Mouse (Mus musculus) cerebellum, postnatal 36 days (tissue): ENCODE measurements around the gene Asgr2.
"Not testable (repeated sequence)": the region's sequence is repeated elsewhere in the genome, so short reads cannot be mapped to it uniquely, and the experiment has no call there.

Source experiments
- DNase-seq, 2 experiments: peaks; one replicate each; pipeline ENCODE4 v3.0.0; 2021 to 2022; ENCODE audit warnings: mixed read lengths in 2 of 2

Asgr2 gene

DNA sequence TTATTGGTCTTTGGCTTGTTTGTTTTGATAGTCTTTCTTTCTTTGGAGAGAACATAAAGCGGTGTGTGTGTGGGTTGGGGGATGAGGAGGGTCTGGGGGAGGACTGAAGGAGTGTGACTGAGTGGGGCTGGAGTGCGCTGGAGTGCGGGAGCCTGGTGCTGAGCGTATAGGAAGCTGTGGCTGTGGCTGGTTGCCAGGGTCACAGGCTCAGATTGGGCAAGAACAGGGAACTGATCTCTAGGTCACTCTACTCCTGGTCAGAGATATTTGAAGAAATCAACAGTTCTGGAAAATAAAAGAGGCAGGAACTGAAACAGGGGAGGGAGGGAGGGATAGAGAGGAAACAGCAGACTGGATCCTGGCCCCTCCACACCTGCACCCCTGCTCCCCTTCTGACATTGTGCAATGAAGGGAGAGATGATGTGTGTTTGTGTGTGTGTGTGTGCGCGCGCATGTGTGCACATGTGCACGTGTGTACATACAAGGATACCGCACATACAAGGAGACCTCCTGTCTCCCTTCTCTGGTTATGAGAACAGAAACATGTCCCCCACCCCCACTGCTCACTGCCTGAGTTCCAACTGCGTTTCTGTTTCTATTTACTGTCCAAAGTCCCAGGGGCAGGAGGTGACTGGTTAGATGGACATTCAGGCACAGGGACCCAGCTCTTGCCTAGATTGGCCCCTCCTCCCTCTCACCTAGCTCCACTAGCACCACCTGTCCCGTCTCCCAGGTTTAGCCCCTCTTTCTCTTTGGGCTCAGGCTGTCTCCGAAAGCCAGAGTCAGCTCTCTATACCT lies at the start of gene Asgr2:
Asgr2 (plus strand) TSS at position 659 of the 798 bp plus-strand sequence.
- no peak for DNase-seq

DNA sequence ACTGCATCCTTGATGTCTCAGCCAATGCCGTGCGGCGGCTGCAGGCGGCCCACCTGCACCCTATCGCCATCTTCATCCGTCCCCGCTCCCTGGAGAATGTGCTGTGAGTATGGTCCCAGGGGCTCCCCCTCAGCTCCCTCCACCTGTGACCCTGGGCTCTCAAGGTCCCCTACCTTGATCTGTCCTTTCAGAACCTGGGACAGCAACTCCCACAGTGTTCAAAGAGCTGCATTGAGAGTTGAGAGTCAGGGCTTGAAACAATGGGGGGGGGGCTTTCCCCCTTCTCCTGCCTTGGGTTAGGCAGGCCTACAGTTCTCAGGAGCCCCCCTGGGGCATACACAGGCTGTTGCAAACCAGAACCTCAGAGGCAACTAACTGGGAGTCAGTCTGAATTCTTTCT lies 48.8 kb upstream of the Asgr2 start:
- DNase-seq: no peak

DNA sequence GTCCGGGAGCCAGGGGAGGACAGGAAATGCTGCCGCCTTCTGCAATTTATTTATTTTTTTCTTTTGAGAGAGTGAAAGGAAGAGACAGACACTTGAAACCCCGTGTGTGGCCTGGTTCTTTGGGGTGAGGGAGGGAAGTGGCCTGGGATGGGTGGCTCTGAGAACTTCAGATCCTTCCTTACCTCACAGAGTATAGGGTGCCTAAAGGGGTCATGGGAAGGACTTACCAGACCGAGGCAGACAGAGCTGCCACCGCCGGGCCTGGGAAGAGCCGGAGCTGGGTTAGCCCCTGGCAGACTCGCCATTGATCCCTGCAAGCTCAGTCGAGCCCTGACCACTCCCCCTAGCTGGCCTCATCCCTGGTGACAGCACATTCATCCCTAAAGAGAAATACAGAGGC lies 47.0 kb upstream of the Asgr2 start:
- DNase-seq: no peak

DNA sequence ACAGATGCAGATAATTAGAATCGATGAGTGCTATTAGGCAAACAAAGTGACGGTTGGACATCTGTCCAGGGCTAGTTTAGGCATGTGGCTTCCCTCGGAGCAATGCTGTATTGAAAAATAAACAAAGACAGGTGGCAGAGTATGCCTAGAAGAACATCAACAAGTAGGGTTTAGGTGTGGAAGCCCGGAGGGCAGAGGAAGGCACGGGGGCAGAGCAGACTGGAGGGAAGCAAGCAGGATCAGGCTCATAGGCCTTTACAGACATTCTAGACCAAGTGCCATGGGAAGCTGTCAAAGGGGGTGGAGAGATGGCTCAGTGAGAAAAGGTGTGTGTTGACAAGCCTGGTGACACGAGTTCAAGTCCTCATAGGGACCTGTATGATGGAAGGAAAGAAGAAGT lies 43.1 kb upstream of the Asgr2 start:
- DNase-seq: no peak

DNA sequence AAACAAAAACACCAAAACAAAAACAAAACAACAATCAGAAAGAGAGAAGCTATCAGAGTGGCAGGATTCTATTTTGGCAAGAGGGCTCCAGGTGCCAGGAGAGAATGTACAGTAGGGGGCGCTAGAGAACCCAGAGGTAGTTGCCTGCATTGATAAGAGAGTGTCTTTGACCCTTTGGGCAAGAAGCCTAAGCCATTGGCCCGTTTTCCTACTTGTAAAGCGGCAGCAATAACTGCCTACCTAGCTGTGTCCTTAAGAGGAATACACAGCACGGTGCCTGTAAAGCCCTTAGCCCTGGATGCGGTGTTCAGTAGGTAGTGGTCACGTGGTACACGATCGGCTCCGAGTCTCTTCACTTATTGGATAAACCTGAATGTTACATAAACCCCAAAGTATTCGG lies 42.6 kb upstream of the Asgr2 start:
- DNase-seq: no peak

DNA sequence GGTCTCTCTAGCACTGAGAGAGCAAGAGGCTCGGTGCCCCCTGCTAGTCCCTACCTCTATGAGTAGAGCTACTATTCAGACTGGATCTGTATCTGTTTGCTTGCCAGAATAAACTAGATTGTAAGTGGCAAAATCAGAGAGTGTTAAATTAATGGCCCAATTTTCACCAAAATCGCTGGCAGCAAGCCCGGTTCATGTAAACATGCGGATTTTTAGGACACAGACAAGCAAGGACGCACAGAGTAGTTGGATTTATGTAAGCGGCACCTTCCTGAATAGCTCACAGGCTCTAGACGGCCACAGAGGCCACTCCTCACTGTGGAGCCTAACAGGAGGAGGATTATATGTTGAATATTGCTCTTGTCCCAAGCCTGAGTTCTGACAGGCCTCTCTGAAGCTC lies 39.3 kb upstream of the Asgr2 start:
- DNase-seq: peak in 1 of 2 experiments; percentile 37

DNA sequence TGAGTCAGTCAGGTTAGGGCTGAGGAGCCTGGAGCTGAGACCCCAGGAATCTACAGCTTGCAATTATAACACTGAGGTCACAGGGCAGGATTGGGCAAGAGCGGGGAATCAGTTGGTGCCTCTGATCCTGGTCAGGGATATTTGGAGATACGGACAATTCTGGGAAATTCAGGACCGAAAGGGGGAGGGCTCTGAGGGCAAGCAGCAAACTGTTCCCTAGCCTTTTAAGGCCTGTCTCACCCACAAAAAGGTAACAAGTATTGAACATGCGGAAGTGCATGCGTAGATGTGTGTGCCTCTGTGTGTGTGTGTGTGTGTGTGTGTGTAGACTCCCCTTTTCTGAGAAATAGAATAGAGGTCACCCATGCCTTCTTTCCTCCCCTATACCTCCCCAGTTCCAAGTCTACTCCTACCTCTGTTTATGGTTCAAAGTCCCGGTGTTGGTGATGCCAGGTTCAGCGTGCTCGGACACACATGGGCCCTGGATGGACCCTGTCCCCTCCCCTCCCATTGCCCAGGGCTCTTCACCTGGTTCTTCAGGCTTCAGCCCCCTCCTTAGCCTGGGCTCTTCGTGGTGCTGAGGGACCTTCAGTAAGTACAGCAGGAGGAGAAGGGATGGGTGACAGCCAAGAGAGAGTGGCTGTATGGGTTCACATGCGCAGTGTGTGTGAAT lies 38.4 kb upstream of the Asgr2 start, which contains the start of gene Asgr1:
Asgr1 (plus strand) TSS at position 188 of the 673 bp plus-strand sequence.
- no peak for DNase-seq

DNA sequence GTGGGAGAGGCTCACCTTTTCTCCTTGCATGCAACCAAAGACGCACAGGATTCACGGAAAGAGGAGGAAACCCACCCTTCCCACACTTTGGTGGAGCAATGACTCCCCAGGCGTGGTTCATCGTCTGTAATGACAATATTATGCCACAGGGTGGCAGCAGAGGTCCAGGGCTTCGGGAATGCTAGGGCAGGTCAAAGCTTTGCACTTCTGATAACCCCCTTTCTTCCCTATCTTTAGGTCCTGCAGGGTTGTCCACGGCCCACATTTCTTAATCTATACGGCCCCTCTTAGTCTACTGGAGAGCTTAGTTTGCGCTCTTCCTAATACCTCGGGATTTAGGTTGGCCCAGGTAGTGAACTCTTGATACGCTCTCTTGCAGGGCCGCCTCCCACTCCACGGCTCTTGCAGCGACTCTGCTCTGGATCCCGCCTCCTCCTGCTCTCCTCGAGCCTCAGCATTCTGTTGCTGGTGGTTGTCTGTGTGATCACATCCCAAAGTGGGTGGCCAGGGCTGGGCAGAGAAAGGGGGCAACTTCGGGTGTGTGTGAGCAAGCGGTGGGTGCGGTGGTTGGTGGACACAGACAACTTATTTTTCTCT lies 36.7 kb upstream of the Asgr2 start:
- peak; percentile 76 to 81 for DNase-seq

DNA sequence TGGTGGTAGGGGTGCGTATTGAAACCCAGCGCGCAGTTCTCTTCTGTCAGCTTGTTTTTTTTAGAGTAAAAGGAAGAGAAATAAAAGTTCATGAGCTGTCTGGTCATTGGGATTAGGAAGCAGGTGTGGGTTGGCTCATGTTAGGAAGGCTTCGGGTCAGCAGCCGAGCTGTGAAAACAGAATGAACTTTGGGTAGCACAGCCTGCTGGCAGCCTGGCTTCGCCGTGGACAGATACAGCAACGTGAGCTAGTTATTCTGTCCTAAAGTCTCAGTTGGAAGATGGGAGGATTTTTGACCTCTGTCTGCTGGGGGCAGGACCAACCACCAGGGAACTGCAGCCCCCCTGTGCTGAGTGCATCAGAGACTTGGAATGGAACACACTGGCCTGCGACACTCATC lies 34.6 kb upstream of the Asgr2 start:
- DNase-seq: no peak

DNA sequence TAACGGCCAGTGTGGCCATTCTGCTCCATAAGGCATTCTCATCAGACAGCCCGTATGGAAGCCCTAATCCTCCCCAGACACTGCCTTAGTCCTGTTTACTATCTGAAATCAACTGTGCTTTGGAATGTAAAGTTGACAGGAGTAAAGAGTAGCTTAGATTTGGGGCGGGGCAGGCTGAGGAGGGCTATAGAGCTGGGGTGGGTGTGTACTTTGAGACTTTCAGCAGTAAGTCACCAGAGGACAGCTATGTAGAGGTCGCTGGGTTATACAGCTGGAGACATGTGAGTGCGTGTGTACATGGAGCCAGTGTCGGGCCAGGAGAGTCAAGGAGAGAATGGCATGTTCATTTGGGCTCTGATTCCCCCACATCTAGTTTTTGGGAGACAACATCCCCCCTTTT lies 32.5 kb upstream of the Asgr2 start:
- DNase-seq: no peak

DNA sequence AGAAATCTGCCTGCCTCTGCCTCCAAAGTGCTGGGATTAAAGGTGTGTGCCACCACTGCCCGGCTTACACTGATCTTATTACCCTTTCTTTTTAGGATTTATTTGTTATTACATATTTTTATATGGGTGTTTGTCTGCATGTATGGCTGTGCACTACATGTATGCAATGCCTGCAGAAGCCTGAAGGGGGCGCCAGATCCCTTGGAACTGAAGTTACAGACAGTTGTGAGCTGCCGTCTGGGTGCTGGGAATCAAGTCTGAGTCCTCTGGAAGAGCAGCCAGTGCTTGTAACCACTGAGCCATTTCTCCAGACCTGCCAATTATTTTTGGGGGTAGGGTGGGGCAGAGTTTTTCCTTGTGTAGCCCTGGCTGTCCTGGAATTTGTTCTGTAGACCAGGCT lies 29.4 kb upstream of the Asgr2 start:
- DNase-seq: no peak

DNA sequence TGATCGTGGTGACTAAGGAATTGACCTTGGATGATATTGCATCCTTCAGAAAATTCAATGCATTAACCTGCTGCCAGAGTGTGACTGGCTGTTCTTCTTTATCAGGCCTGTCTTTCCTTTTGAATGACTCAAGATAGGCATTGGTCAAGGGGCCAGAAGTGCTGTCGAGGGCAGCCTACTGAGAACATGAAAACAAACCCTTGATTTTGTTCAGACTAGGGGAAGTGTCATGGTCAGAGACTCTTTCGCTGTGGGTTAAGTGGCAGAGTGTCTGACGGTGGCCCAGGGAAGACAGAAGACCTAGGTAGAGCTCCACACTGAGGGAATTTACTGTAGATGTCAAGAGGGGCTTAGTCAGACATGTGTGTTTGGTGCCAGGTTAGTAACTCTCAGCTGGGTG lies 25.7 kb upstream of the Asgr2 start:
- no peak for DNase-seq

DNA sequence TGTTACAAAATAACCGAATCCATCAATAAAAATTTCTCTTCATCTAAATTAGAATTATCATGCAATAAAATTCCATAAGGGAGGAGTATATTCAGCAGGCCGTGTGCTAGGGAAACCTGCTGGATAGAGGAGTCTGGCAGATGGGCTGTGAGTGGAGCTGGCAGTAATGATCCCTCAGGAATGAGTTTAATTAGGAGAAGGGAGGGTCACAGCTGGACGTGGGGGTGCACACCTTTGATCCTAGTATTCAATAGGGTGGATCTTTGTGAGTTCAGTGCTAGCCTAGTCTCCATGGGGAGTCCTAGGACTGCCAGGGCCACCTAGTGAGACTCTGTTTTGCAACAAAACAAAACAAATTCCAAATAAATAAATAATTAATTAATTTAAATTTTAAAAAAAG lies 24.2 kb upstream of the Asgr2 start:
- DNase-seq: no peak

DNA sequence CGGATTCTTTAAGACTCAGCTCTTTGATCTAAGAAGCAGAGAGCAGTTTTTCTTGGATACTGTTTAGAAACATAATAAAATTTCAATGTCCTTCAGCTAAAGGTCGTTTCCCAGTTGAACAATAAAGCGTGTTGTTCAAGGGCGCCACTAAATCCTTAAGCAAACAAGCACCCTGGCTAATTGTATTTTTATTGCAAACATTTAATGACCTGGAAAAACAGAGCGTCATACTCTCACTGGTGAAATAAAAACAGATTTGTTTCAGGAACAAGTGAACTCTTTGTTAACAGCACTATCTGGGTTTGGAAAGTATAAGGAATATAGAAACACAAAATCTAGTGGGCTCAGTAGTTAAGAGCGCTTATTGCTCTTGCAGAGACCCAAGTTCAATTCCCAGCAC lies 22.4 kb upstream of the Asgr2 start:
- no peak for DNase-seq

DNA sequence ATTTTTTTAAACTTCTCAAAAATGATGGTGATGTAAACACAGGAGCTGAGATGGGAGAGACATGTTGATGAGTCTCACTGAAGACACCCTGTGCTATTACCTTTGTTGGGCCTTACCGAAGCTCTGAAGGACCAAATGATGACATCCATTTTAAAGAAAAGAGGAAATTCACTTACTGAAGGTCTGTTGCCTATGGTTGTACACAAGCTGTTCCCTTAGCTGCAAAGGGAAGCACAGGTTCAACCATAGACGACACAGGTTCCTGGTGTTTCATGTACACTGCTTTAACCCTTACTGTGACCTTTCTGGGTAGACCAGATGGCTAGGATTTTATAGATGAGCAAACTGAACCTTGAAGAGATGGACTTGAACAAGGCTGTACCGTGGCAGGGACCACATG lies 21.8 kb upstream of the Asgr2 start:
- not testable (repeated sequence) for DNase-seq

DNA sequence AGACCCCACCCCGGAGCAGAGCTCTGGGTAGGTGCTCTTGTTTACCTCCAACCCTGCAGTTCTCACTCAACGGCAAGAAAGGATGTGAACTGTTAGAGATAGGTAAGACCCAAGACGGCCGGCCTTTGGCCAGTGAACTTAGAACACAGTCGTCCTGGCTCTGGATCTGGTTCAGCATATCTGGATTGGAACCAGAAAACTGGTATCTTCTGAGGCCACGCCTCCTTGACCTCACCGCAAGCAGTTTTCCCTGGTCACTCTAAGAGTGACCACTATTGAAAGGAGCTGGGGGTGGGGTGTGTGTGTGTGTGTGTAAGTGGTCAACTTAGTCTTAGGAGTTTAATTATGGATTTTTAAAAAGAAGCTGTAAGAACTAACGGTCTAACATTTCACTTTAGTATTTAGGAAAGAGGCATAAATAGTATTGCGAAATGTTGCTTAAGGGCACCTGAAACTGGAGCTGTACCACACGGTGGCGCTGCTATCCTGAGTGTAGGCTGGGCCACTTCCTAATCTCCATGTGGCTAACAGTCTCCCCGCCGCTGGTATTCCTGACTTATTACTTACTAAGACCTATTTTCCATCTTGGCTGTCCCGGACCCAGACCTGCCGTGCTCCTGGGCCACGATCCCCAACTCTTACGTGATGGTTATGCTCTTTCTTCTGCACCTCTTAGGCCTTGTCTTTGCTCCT lies 17.9 kb upstream of the Asgr2 start:
- peak; percentile 81 to 83 for DNase-seq

DNA sequence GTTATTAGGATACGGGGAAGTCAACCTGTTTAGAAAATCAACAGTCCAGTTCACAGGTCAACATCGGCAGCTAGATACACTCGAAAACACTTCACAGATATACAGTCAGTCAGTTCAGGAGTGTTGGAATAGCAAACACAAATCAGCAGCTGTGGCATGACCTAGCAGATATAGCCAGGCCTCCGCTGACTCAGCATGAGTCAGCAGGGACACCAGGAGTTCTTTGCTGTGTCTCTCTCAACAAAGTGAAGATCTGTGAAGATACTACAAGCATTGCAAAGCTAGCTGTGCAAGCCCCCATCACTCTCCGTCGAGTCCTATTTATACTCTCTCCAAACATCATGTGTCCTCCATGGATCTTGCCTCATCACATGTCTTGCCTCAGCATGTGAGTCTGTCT lies 16.9 kb upstream of the Asgr2 start:
- DNase-seq: no peak

DNA sequence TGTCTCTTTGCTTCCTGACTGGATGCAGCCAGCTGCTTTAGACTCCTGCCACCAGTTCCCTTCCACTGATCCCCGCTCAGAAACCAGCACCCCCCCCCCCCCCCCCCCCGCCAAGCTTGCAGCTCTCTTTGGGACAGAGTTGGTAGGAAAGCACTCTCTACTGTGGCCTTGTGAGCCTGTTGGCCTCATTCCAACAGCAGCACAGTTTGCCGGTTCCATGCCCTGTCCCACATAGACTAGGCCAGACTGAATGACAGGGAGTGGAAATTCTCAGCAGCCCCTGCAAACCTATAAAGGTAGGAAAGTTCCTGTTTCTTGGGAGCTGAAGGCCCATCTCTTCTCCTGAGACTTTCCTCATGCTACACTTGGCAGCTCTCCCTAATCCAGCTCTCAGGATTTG lies 15.0 kb upstream of the Asgr2 start:
- no peak for DNase-seq

DNA sequence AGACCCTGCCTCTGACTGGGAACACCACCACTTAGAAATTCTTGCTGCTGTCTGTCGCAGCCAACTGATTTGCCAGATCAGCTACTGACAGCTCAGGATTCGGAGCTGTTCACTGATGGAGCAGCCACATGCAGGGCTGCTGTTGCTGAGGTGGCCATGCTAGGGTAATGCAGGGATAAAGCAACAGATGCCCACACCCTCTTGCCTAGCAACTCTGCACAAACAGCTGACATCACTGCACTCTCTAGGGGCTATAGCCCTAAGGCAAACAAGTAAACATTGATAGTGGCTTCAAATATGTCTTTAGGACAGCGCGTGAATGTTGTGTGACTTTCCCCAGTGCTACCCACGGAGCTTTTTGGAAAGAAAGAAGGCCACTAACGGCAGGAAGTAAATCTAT lies 13.3 kb upstream of the Asgr2 start:
- DNase-seq: no peak

DNA sequence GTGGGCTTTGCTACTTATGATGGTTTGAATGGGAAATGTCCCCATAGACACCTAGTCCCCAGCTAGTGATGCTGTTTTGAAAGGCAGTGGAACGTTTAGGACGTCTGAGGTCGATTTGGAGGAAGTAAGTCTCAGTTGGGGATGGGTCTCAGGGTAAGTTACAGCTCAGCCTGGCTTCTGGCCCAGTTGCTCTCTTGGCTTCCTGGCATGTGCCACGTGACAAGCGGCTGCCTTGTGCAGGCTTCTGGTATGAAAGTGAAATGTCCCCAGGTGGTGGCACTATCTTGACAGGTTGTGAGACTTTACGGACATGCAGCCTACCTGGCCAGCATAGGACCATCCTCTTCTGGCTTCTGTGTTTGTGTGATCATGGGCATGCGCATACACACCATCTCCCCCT lies 12.5 kb upstream of the Asgr2 start:
- no peak for DNase-seq

DNA sequence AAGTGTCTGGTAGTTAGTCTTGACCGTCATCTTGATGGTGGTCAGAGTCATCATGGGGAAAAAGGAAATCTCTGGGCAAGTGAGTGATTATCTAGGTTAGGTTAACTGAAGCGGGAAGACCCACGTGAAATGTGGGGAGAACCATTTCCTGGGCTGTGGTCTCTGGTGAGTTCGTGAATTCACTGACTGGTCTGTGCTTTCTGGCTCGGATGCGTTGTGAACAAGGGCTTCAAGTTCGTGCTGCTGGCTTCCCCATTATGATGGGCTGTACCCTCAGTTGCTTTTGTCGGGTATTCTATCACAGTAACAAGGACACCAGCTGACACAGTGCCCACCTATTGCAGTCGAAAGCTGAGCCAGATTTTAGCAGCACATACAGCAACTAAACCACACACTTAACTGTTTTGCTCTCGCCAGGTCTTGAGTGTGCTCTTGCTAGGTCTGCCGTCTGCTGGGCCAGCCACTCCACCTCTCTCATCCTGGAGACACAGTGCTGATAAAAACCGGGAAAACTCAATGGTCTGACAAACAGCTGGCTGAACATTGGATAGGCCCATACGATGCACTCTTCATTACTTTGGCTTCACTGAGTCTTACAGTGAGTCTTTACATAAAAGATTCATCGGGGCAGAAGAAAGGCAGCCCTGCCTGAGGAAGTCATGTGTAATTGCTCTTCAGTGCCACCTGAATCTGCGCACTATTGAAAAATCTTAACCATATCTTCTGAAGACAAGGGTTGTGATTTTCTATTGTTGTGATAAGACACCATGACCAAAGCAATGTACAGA lies 11.4 kb upstream of the Asgr2 start:
- DNase-seq: no peak

DNA sequence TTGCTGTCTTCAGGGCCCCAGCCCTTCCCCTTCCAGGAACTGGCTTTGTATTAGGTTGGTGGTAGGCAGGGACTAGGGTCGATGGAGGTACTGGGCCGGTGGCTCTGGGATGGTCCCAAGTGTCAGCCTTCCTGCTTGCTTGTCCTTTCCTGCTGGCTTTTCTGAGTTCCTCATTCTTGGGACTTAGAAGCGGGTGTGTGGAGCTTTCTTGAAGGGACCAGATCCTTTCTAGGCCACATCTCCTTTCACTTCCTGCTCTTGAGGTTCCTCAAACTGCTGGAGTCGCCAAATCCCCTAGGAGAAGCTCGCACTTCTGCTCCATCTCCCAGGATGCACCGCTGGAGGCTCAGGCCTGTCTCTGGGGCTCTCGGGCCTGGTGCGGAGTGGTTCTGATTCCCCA lies 7.9 kb upstream of the Asgr2 start:
- no peak for DNase-seq

DNA sequence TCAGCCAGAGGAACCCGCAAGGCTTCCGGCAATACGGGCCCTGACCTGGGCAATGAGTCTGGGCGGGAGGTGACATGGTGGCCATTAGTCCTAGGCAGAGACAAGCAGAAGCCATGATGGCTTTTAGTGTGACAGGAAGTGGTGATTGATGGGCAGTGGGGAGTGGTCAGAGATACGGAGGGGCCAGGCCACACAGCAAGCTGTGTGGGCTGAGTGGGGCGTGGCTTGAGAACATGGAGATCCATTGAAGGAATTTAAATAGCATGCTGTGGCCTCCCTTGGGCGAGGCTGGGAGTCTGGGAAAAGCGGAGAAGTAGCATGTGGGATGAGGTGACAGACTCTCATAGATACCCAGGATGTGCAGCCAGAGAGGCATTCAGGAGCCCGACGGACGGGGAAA lies 5.0 kb downstream of the Asgr2 start:
- DNase-seq: no peak
